Mouse (Mus musculus): Measurements from ENCODE around the gene 1110002E22Rik. TPM values are rescaled to one million over a fixed set of nuclear protein-coding genes. Genes with fewer than 3 reads are reported as not detected.

The 1110002E22Rik gene
- polyA plus RNA-seq, 1 experiment from 2014 or later, result 0.01 TPM

DNA sequence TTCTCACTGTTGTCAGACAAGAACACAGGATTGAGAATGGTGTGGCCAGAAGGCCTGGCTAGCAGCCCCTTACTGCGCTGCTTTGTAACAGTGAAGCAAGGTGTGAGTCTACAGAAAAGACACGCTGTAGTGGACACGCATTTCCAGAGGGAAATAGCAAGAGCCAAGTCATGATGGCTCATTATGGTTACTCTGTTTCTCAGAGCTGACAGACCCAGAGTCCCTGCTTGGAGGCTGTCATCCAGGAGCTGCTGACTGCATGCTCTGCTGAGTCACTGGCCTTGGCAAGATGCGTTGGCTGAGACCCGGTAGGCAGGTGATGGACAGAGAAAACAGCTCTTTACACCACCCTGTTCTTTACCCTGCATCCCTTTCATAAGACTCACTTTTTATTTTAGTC, 35.5 kb upstream of the 1110002E22Rik start:
- Histone ChIP-seq H3K4me2 (ENCODE audit: low read depth, low read length) (no peak overlapping the region), H3K9ac (replicated peaks) (no peak overlapping the region), H3K4me3 (ENCODE audit: low read depth, low read length) (no peak overlapping the region), H3K36me3 (replicated peaks; ENCODE audit: insufficient read depth, low read length) (no peaks in the 10 kb centered on the region), H3K9me3 (ENCODE audit: low read length) (no peaks in the 10 kb centered on the region), H3K27me3 (ENCODE audit: insufficient read depth, low read length) (no peaks in the 10 kb centered on the region), H3K4me1 (ENCODE audit: insufficient read depth) (no peaks in the 10 kb centered on the region), H3K27ac (ENCODE audit: low read depth) (no peak overlapping the region)
- no peak for ATAC-seq
- no peak for DNase-seq
- TF ChIP-seq EP300 (IDR thresholded peaks at IDR 0.05; ENCODE audit: low read depth) (no peak), CTCF (IDR thresholded peaks at IDR 0.05; ENCODE audit: low read depth) (no peak)
- 74% methylated on average over 5 of the region's 5 CpGs for whole genome bisulfite sequencing (ENCODE audit: insufficient replicate concordance)

DNA sequence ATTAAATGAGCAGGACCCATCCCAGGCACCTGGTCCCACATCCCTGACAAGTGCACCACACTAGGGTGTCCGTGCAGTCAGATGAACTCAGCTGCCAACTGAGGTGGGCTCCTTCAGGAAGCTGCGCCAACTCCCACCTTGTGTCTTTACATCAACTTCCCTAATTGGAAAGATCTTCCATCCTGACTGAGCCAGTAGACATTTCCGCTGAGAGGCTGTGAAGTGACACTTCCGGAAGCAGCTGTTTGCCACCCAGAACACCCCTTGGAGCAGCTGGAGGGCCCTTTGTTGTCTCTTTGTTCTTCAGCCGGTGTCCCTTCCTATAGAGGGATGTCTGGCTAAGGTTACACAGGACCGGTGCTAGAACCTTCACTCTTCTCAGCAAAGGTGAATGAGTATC, 34.3 kb upstream of the 1110002E22Rik start:
- TF ChIP-seq CTCF (IDR thresholded peaks at IDR 0.05; ENCODE audit: low read depth) (no peak), EP300 (IDR thresholded peaks at IDR 0.05; ENCODE audit: low read depth) (no peak)
- H3K9me3 ChIP-seq (ENCODE audit: low read length), result no peaks in the 10 kb centered on the region
- no peaks in the 10 kb centered on the region for H3K4me1 ChIP-seq (ENCODE audit: insufficient read depth)
- 65% methylated on average over 6 of the region's 6 CpGs for WGBS (ENCODE audit: insufficient replicate concordance)
- ATAC-seq (no peak), DNase-seq (no peak)
- no peak overlapping the region for H3K9ac ChIP-seq (replicated peaks)
- H3K36me3 ChIP-seq (replicated peaks; ENCODE audit: insufficient read depth, low read length), result no peaks in the 10 kb centered on the region
- no peak overlapping the region for H3K4me3 ChIP-seq (ENCODE audit: low read depth, low read length)
- no peaks in the 10 kb centered on the region for H3K27me3 ChIP-seq (ENCODE audit: insufficient read depth, low read length)
- no peak overlapping the region for H3K4me2 ChIP-seq (ENCODE audit: low read depth, low read length)
- H3K27ac ChIP-seq (ENCODE audit: low read depth), result no peak overlapping the region

DNA sequence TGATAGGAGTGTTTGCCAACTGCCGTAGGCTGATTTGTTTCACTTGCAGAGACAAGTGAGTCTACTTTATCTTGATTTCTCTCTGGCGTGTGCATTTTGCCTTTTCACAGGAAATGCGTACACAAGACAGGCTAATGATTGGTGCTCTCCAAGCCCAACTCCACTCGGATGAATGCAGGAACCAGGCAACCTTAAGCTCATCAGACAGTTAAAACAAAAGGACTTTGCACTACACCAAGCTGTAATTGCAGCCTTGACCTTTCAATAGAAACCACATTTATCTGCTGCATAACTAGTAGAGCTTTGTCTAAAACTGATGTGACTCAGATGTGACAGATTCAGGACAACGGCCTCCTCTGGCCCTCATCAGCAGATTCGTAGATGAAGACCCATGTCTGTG, 30.9 kb upstream of the 1110002E22Rik start:
- Histone ChIP-seq H3K9ac (replicated peaks) (no peak overlapping the region), H3K4me1 (ENCODE audit: insufficient read depth) (no peaks in the 10 kb centered on the region), H3K36me3 (replicated peaks; ENCODE audit: insufficient read depth, low read length) (no peaks in the 10 kb centered on the region), H3K27ac (ENCODE audit: low read depth) (no peak overlapping the region), H3K27me3 (ENCODE audit: insufficient read depth, low read length) (no peaks in the 10 kb centered on the region), H3K4me3 (ENCODE audit: low read depth, low read length) (no peak overlapping the region), H3K9me3 (ENCODE audit: low read length) (no peaks in the 10 kb centered on the region), H3K4me2 (ENCODE audit: low read depth, low read length) (no peak overlapping the region)
- WGBS (ENCODE audit: insufficient replicate concordance), result 51% methylated on average over 6 of the region's 6 CpGs
- ATAC-seq (no peak), DNase-seq (no peak)
- TF ChIP-seq CTCF (IDR thresholded peaks at IDR 0.05; ENCODE audit: low read depth), result no peak
- no peak for TF ChIP-seq EP300 (IDR thresholded peaks at IDR 0.05; ENCODE audit: low read depth)

DNA sequence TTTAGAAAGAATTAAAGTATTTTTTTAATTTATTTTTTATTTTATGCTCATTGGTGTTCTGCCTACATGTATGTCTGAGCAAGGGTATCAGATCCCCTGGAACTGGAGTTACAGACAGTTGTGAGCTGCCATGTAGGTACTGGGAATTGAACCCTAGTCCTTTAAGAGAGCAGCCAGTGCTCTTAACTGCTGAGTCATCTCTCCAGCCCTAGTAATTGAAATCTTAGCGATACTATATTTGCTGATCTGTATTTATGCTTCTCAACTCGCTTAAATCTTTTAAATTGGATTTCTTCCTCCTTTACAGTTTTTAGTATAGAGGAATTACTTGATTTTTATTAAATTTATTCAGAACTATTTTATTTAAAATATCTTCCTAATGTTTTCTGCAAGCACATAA, 23.9 kb upstream of the 1110002E22Rik start:
- Histone ChIP-seq H3K27ac (ENCODE audit: low read depth) (no peak overlapping the region), H3K9me3 (ENCODE audit: low read length) (no peaks in the 10 kb centered on the region), H3K27me3 (ENCODE audit: insufficient read depth, low read length) (no peaks in the 10 kb centered on the region), H3K36me3 (replicated peaks; ENCODE audit: insufficient read depth, low read length) (no peaks in the 10 kb centered on the region), H3K4me3 (ENCODE audit: low read depth, low read length) (no peak overlapping the region), H3K4me1 (ENCODE audit: insufficient read depth) (no peaks in the 10 kb centered on the region), H3K4me2 (ENCODE audit: low read depth, low read length) (no peak overlapping the region), H3K9ac (replicated peaks) (no peak overlapping the region)
- TF ChIP-seq CTCF (IDR thresholded peaks at IDR 0.05; ENCODE audit: low read depth), result no peak
- no peak for TF ChIP-seq EP300 (IDR thresholded peaks at IDR 0.05; ENCODE audit: low read depth)
- no peak for ATAC-seq
- WGBS (ENCODE audit: insufficient replicate concordance), result 68% methylated on average over 2 of the region's 2 CpGs
- DNase-seq, result no peak

DNA sequence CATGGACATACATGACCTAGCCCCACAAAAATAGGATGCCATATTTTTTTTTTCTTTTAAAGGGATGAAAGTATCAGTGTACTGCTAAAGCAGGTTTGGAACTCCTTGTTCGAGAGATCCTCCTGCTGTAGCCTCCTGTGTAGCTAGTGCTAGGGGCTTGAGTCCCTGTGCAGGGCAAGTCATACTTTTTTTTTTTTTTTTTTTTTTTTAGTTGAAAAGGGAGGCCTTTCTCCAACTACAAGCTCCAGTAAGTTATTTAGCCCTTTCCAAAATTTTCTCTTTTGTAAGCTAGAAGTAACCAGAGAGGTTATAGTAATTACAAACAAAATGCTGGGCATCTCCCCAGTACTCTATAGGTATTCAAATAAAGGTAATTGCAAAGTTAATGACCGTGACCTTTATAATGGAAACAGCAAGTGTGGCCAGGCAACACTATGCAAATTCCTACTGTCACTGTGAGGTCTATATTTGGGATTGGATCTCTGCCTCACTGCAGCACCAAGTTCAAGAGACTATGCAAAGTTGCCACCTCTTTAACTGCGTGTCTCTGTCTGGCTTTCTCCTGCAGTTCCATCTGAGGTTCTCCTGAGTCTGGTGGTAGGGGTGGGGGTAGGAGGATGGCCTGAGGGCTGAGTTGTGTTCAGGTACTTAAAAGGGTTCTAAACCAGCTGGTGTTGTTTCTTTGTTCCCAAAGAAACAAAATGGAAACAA, 23.1 kb upstream of the 1110002E22Rik start:
- 77% methylated on average over 3 of the region's 3 CpGs for WGBS (ENCODE audit: insufficient replicate concordance)
- DNase-seq (no peak), ATAC-seq (no peak)
- Histone ChIP-seq H3K36me3 (replicated peaks; ENCODE audit: insufficient read depth, low read length) (no peaks in the 10 kb centered on the region), H3K27ac (ENCODE audit: low read depth) (no peak overlapping the region), H3K9me3 (ENCODE audit: low read length) (no peaks in the 10 kb centered on the region), H3K4me3 (ENCODE audit: low read depth, low read length) (no peak overlapping the region), H3K27me3 (ENCODE audit: insufficient read depth, low read length) (no peaks in the 10 kb centered on the region), H3K4me1 (ENCODE audit: insufficient read depth) (no peaks in the 10 kb centered on the region), H3K4me2 (ENCODE audit: low read depth, low read length) (no peak overlapping the region), H3K9ac (replicated peaks) (no peak overlapping the region)
- TF ChIP-seq CTCF (IDR thresholded peaks at IDR 0.05; ENCODE audit: low read depth), result no peak
- no peak for TF ChIP-seq EP300 (IDR thresholded peaks at IDR 0.05; ENCODE audit: low read depth)

DNA sequence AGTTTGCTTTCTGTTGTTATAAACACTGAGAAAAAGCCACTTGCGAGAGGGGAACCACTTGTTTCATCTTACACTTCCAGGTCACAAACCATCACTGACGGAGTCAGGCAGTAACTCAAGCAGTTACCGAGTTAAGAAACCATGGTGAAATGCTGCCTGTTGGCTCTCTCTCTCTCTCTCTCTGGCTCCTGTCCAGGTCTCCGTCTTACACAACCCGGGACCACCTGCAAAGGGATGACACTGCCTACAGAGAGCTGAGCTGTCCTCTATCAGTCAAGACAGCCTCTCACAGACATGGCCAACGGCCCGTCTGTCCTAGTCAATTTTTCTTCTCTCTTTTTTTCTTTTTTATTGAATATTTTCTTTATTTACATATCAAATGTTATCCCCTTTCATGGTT, 21.5 kb upstream of the 1110002E22Rik start:
- WGBS (ENCODE audit: insufficient replicate concordance), result 80% methylated on average over 7 of the region's 7 CpGs
- Histone ChIP-seq H3K27me3 (ENCODE audit: insufficient read depth, low read length) (no peaks in the 10 kb centered on the region), H3K4me1 (ENCODE audit: insufficient read depth) (no peaks in the 10 kb centered on the region), H3K9me3 (ENCODE audit: low read length) (no peaks in the 10 kb centered on the region), H3K27ac (ENCODE audit: low read depth) (no peak overlapping the region), H3K4me2 (ENCODE audit: low read depth, low read length) (no peak overlapping the region), H3K4me3 (ENCODE audit: low read depth, low read length) (no peak overlapping the region), H3K36me3 (replicated peaks; ENCODE audit: insufficient read depth, low read length) (no peaks in the 10 kb centered on the region), H3K9ac (replicated peaks) (no peak overlapping the region)
- DNase-seq (no peak), ATAC-seq (no peak)
- TF ChIP-seq EP300 (IDR thresholded peaks at IDR 0.05; ENCODE audit: low read depth) (no peak), CTCF (IDR thresholded peaks at IDR 0.05; ENCODE audit: low read depth) (no peak)
